Mouse (Mus musculus) kidney, postnatal 14 days (tissue): ENCODE measurements around the gene Kcnk6.
A peak's percentile ranks its signal among the peaks of the same experiment; 100 is the strongest.

ENCODE experiments used
- DNase-seq: peaks from one replicate; pipeline ENCODE4 v3.0.0; 2022; ENCODE audit warnings: mixed read lengths

The Kcnk6 gene

DNA sequence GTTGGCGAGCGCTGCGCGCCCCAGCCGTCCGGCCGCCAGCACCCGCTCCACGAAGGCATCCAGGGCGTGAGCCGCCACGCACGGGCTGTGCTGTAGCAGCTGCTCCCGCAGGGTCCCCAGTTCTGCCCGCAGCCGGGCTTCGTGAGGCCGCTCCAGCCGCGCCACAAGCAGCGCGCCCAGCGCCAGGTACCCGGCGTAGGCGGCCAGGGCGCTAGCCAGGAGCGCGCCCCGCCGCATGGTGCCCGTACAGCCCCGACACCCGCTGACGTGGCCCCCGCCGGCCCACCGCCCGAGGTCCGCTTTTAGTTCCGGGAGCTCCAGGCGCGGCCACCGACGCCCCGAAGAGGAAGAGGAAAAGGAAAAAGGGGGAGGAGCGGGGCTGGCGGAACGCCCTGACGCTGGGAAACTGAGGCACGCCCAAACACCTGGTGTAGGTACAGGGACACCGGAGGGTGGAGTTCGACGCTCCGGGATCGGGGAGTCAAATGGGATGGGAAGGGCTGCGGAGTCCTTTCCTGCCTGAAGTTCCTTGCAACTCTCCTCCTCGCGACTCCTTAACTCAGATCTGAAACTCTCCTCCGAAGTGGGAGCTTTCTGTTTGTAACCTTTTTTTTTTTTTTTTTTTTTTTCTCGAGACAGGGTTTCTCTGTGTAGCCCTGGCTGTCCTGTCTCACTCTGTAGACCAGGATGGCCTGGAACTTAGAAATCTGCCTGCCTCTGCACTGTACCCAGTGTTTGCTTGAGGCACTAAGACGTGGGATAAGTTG, at the start of gene Kcnk6:
Gene Kcnk6, minus strand, starts transcription at position 269 of the 767 bp plus-strand sequence.
- DNase-seq: peak; percentile 57

DNA sequence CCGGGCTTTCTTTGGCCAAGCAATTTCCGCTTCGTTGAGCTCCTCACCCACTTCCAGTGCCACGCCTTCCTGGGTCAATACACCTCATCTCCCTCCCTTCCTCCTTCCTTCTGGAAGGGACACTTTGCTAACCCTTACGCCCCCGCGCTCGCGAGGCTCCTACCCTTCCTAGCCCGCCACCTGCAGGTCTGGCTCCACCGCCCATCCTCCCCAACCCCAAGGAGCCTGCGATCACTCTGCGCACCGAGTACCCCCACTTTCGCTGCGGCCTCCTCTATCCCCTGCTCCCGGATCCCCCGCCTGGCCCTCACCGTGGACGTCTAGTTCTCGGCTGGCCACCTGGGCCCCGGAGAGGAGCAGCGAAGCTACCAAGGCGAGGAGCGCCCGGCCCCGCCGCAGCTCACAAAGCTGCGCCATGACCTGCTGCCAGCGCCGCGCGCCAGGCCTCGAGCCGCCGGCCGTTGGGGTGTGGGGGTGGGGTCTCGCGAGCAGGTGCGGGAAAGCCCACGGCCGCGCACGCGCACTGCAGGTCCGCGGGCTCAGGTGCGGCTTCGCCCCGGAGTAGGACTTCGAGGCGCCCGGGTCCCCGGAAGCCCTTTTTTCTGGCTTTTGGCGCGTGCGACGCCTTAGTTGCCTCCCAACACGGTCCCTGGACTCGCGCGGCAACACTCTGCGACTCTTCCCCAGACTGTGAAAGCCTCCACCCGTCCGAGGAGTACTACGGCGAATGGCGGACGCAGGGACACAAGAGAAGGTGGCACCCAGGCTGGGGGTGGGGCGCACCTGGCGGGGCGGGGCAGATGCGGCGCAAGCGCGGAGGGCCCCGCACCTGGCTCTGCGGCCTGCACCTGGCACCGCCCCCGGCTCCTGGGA, 49.1 kb upstream of the Kcnk6 start, which contains the start of gene Spint2:
Gene Spint2, minus strand, starts transcription at position 712 of the 873 bp plus-strand sequence.
- DNase-seq: peak; percentile 95

DNA sequence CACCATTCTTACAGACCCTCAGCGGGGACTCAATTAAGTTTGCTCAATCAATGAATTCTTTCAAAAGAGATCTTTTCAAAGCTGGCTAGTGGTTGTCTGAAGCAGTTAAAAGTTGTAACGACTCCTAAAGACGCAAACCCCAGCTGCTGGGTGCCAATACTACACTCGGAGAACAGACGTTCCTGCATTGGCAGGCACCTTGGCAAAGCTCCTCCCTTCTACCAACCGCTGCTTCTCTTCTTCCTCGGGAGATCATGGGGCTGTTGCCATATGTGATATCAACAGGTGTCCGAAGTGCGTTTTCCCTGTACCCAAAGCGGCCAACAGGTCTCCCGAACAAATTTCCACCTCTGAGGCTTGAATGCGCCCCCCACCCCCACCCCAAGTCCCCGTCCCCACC, 48.5 kb upstream of the Kcnk6 start:
- no peak for DNase-seq

DNA sequence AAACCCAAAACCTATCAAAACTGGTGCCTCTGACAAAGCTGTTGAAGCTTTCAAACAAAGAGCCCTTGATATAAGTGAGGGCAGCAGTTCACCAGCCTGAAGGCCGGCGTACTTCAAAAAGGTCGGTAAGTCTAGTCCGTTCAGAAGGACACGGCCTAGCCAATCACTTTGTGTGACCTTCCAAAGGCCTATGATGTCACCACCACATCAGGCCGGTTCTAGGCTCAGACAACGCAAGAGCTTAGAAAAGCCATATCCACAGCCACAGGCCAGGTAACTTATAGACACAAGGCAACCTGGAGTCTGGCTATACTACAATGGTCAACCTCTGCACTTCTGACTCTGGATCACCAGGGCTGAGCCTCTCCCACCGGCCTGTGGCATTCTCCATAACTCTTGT, 47.6 kb upstream of the Kcnk6 start:
- DNase-seq: no peak

DNA sequence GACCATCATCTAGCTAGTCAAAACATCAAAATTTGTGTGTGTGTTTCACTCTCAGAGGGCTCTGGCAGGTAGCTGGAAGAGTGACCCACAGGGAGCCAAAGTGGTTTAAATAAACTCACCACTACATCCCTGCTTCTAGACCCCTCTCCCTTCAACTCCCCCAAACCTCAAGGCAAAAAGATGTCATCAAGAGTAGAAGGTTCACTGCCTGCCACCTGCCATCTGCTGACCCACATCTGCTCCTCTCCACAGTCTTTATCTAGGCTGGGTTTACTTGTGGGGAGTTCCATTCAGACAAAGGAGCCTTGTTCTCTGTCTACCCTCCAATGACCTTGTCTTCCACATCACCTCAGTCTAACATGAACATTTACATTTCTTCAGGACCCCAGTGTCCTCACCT, 46.9 kb upstream of the Kcnk6 start:
- DNase-seq: no peak

DNA sequence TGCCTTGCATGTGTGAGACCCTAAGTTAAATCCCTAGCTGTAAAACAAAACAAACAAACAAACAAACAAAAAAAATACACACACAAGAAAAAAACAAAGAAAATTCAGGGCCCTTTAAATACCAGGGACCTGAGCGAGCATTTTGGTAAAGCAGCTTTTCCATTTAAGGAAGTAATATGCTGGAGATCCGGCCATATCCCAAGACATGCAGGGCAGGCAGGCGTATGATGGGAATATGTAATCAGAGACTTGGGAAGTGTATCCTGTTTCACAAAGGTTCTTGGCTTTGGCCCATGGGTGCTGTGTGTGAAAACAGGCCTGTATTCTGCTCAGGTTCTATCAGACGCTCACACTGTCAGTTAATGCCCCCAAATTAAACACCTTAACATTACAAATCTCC, 45.2 kb upstream of the Kcnk6 start:
- no peak for DNase-seq

DNA sequence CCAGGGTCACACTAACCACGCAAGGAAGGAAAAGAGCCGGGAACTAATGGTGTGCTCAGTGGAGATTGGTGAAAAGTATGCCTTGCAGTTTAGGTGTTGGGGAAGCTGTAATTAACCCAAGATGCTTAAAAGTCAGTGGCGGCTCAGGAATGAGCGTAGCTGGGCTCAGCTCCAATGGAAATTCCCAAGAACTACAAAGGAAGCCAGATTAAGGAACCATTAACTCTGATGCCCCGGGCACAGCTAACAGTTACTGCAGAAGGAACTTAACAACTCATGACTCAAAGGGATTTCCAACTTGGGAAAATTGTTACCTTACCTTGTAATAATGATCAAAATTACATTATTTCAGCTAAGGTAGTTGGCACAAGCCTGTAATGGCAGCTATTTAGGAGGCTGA, 44.4 kb upstream of the Kcnk6 start:
- peak; percentile 83 for DNase-seq

DNA sequence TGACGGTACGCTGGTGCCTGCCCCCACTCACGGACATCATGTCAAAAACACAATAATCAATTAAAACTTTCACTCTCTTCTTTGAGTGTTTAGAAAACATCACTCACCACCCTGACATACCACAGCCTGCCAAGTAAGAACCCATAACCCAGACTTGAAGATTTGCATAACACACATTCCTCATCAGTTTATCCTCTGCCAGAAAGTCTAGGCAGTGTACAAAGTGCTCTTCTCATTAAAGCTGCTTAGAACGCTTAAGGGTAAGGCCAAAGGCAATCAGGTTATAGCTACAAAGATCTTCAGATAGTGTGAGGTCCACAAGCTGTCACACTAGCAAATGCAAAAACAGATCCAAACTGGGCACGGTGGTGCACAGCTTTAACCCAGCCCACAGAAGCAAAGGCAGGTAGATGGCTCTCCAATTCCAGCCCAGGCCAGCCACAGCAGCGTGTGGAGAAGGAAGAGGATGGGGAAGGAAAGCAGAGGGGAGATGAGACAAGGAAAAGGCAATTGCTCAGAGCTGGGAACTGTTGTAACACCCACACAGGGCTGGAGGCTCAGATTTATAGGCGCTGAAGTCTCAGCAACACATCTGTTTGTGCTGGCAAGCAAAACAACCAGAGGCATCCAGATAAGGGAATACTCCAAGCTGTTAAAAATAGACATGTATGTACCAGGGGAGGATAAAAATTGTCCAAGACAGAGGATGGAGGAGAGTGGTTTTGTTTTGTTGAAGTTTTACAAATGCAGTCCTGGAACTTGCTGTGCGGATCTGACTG, 39.6 kb upstream of the Kcnk6 start:
- DNase-seq: peak; percentile 47

DNA sequence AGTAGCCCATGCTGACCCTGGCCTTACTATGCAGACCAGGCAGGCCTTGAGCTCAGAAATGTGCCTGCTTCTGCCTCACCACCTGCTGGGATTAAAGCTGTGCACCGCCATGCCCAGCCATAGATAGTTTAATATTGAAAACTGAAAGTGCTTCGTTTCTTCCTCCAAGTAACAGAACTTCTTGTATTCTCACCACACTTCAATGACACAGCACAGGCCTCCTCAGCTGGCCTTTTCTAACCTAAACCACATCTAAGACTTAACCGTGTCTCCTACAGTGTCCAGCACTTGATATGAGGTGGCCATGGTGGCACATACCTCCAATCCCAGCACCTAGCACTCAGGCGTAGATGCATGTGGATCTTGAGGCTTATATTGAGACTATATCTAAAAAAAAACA, 38.1 kb upstream of the Kcnk6 start:
- no peak for DNase-seq

DNA sequence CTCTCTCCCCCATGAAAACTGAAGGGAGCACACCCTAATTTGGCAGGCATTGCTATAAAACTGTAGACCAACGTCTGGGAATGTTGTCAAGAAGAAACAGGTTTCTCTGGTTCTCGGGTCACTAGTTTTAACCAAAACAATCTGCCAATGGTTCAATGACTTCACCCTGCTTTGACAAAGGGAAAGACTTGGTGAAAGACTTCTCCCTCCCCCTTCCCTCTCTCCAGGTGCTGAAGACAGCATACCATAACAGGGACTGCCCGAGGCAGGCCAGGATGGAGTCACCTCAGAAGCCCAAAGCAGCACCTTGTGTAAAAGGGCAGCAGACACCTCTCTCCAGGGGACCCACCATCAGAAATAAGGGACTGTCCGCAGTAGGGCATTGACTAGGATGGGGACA, 34.6 kb upstream of the Kcnk6 start:
- peak; percentile 63 for DNase-seq

DNA sequence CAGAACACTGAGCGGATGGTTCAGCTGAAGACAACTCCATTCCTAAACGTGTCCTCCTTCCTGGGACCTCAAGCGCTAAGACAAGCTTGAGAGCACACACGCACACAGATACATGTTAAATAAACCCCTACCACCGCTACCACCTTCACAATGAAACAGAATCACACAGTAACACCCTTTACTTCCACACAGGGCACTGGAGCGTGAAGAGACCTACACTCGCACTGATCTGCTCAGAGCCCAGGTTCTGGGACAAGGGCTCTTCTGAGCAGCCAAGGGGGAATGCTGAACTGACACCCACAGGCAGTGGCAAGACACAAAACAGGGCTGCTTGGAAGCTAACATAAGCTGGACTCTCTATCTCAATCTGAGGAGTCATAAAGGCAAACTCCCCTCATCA, 33.3 kb upstream of the Kcnk6 start:
- no peak for DNase-seq

DNA sequence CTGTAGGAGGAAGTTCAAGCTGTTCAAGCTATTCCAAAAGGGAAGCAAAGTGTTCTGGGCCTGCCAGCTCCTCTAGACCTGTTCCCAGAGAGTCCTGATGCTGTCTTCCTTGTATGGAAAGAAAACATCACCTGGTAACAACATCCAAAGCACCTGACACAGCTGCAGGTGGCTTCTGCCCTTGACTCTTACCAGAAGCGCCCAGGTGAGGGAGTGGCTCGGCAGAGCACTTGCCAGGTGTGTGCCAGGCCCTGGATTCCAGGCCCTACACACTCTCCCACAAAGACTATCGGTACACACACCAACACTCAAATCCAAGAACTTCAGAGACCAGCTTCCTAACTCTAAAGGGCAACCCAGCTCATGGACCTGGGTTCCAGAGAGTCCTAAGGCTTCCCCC, 31.5 kb upstream of the Kcnk6 start:
- DNase-seq: no peak

DNA sequence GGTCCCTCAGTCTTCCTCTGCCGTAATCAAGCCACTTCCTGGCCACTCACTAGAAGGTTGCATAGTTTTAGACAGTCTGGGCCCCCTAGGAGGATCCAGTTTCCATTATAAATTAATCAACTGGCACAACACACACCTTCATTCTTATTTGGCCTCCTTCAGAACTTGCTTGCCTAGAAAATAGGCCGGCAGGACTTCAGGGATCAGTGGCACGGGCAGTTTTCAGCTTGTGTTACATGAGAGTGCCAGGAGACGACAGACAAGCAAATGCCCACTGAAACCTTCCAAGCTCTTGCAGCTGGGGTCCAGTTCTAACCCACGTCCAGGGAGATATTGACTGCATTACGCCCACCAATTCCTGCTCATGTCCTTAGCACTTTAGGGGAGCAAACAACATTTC, 29.8 kb upstream of the Kcnk6 start:
- DNase-seq: no peak

DNA sequence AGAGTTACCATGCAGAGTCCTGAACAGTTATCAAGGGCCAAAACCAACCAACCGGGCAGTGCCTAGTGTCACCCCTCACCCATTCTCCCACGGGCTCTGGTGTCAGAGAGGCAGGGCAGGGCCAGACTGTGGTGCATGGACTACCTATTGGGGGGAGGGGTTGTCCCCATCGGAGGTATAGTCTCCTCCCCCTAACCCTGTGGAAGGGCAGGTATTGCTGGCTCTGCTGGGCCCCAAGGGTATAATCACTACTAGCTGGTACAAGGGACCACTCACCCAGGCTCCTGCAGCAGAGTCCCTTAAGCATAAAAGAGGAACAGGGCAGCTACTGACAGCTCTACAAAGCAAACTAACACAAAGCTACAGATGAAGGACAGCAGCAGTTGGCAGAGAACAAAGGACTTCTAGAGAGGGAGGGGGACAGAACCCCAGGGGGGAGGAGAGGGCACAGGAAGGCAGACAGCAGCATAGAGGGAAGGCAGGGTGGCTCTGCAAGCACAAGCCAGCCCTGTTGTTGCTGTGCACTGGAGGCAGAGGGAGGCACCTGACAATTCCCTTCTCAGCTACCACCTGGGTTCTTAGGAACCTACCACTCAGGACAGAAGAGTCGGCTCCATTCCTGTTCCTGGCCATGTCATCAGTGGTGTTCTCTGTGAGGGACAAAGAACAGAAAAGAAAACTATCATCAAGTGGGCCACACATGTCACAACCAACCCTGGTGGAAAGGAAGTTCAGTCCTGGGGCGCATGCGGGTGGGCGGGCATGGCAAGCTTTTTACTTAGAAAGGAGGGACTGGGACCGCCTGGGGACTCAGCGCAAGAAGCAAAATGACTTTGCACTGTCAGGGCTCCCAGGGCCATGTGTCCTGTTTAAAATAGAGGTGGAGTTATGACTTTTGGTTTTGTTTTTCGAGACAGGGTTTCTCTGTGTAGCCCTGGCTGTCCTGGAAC, 27.7 kb upstream of the Kcnk6 start:
- no peak for DNase-seq

DNA sequence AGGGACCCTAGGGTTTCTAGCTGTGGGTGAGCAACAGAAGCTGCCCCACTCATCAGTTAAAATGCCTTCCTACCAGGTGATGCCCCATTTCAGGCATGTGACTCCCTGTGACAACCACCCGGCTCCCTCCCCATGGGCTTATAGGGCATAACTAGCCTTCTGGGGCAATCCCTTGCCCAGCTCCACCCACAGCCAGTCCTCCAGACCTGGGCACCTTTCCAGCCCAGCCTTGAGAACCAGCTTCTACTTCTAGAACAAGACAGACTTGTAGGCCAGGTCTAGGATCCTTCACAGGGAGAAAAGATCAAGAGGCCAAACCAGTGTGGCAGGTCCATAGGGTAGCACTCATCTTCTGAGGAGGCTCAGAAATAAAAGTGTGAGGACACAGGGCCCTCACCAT, 25.1 kb upstream of the Kcnk6 start:
- peak; percentile 73 for DNase-seq

DNA sequence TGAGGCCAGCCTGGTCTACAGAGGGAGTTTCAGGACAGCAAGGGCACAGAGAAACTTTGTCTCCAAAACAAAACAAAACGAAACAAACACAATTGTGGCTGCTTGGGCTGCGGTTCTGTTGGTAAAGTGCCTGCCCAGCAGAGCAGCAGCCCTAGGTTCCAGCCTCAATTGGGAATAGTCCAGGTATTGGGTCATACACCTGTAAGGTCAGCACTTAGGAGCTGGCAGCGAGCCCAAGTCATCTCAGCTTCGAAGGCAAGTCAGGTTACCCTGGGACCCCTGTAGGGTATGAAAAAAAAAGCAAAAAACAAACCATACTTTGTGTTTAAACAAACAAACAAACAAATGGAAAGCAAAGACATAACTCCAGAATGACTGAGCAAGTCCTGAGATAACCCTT, 23.6 kb upstream of the Kcnk6 start:
- no peak for DNase-seq

DNA sequence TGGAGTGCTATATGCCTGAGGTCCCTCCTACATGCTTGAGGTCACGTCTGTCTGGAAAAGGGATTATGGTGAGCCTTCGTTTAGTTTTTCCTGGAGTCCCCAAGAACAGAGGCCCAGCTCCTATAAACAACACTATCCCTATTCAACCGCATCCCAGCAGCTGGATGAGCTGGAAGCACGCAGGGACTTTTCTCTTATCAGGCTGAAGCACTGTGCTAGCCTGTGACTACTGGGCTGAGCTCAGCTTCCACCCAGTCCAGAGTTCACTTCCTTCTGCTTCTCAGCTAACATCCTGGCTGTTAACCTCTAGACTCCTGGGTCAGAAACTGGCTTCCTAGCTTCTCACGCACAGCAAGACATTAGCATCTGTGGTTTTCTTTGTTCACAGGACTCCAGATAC, 21.5 kb upstream of the Kcnk6 start:
- peak; percentile 64 for DNase-seq

DNA sequence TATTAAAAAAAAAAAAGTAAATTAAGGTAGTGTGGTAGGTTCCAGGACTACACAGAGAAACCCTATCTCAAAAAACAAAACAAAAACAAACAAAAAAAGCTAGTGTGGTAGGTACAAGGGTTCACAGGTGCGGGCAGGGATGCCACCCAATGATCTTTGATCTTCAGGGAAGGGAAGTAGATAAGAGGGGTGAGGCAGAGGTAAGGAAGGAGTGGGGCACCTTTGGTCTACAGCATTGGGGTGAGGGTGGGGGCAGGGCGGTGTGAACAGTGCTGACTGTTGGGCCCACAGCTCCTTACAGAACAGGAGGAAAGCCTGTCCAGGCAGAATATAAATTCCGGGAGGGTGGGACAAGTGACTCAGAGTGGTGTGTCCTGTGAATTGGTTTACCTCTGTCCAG, 18.9 kb upstream of the Kcnk6 start:
- DNase-seq: no peak

DNA sequence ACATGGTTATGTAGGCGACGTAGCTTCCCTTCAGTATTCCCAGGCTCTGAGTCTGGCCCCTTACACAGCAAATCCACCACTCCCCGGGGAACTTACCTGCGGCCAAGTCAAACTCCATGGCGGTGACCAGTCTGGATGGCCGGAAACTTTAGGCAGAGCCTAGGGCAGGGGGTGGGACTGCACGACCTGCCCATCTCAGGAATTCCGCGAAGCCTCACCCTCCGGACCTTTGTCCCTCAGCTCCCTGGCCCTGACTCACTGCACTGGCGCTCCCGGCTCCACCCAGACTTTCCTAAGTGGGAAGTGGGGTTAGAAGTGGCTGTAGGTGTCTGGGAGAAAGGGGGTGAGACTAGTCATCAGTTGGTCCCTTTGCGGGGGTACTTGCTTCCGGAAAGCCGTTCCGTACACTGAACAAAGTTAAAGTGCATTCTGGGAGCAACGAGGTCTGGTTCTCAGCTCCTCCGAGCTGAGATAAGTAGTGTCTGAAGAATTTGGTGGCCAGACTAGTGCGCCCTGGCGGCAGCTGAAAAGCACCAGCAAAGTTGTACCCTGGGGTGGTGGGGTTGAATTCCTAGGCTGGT, 16.0 kb upstream of the Kcnk6 start, which contains the start of gene 2200002D01Rik:
Gene 2200002D01Rik, minus strand, starts transcription at position 206 of the 581 bp plus-strand sequence.
- peak; percentile 71 for DNase-seq

DNA sequence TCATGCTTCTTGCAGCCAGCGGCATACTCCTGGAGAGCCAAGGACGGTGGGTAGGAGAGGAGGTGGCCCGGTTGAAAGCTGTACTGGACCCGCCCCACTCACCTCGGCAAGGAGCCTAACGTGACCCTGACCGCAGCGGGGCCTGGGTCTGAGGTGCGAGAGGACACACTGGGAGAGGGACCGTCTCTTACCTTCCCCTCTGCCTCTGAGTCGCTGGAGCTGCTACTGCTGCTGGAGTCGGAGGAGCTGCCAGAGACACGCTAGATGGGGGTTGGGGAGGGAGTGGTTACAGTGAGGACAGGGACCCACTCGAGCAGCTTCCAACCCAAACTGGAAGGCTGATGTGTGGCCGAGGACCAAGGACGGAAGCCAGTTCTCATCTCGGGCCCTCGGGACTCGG, 15.4 kb upstream of the Kcnk6 start:
- peak; percentile 46 for DNase-seq

DNA sequence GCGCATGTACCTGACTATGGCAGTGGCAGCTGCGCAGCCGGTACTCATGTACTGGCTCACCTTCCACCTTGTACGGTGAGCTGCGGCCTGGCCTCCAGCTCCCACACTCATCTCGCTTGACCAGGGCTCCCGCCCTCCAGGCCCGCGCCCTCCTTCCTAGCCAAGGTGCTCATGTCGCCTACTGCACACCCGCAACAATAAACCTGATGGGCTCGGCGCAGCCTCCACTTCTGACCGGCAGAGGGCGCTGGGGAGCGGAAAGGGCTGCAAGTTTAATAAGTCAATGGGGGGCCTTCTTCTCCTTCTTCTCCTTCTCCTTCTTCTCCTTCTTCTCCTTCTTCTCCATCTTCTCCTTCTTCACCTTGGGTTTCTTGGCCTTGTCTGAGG, 15.0 kb upstream of the Kcnk6 start:
- DNase-seq: peak; percentile 81
